Mouse (Mus musculus) stomach, embryonic 16.5 days (tissue): ENCODE data around the gene Cuedc1. TPM values are rescaled to one million over a fixed set of nuclear protein-coding genes. Genes with fewer than 3 reads are reported as not detected.
"Not testable (repeated sequence)": the region's sequence is repeated elsewhere in the genome, so short reads cannot be mapped to it uniquely, and the experiment has no call there.

Experiments used
- ATAC-seq: fragments of 200-750 bp; cut with Nextera tagmentation; 2 replicates; pipeline ENCODE4 v1.8.0; 2017; ENCODE audit warnings: moderate number of reproducible peaks, moderate TSS enrichment; ENCODE audit not compliant: insufficient read depth, low FRiP score
- H3K27ac ChIP-seq: fragments of 300-500 bp; sonication (generic); 2 replicates; pipeline ENCODE4 v1.5.1; 2014; ENCODE audit warnings: low read length
- H3K27me3 ChIP-seq: fragments of 300-500 bp; sonication (generic); 2 replicates; pipeline ENCODE4 v1.6.1; 2014; ENCODE audit warnings: low read length, control low read depth, mixed read lengths; ENCODE audit not compliant: control insufficient read depth, insufficient read depth
- H3K36me3 ChIP-seq: fragments of 300-500 bp; sonication (generic); 2 replicates; pipeline ENCODE4 v1.6.1; 2014; ENCODE audit warnings: low read length; ENCODE audit not compliant: control insufficient read depth, insufficient read depth
- H3K4me1 ChIP-seq: fragments of 300-500 bp; sonication (generic); 2 replicates; pipeline ENCODE4 v1.6.1; 2014; ENCODE audit warnings: low read length, control low read depth, mixed read lengths; ENCODE audit not compliant: control insufficient read depth, insufficient read depth
- H3K4me2 ChIP-seq: fragments of 300-500 bp; sonication (generic); 2 replicates; pipeline ENCODE4 v1.6.1; 2014; ENCODE audit warnings: low read depth, low read length, mixed read lengths
- H3K4me3 ChIP-seq: fragments of 300-500 bp; sonication (generic); replicated peaks from 2 replicates; pipeline ENCODE4 v1.5.1; 2014; ENCODE audit warnings: mild to moderate bottlenecking, low read length
- H3K9ac ChIP-seq: fragments of 300-500 bp; sonication (generic); 2 replicates; pipeline ENCODE4 v1.6.1; 2014; ENCODE audit warnings: low read length
- H3K9me3 ChIP-seq: fragments of 300-500 bp; sonication (generic); replicated peaks from 2 replicates; pipeline ENCODE4 v1.6.1; 2016; ENCODE audit warnings: low read length, control low read depth; ENCODE audit not compliant: control insufficient read depth
- WGBS: fragments of 180-500 bp; shearing (Covaris S2); extraction: QIAGEN DNeasy Blood & Tissue Kit; methylation state at CpG from one replicate; pipeline ENCODE4 v1.1.7; 2014; 5-methylcytosine and 5-hydroxymethylcytosine counted together
- polyA plus RNA-seq: library from polyadenylated mRNA; unstranded; fragments of >200 nt; fragmentation: Nextera tagmentation; extraction: Ambion mirVana; gene quantifications from 2 replicates; pipeline ENCODE4 v1.2.1, GENCODE M21; 2015

The Cuedc1 gene
- polyA plus RNA-seq, 1 experiment from 2014 or later, result 11.3 TPM

GRCm38 (mm10) chr11:88203712-88204532 is 106.1 kb downstream of the Cuedc1 start, which contains the start of gene Mrps23:
TSS of gene Mrps23 (plus strand) at chr11:88204388.
- H3K4me2 ChIP-seq, result peak within 1 kb of the TSS; percentile 84
- H3K4me3 ChIP-seq, result peak within 1 kb of the TSS; percentile 91
- ATAC-seq, result peak; percentile 96
- no peaks in the 10 kb centered on the region for H3K9me3 ChIP-seq
- H3K36me3 ChIP-seq, result no peaks in the 10 kb centered on the region; the same call in 1 of the 2 replicates
- peak within 1 kb of the TSS; percentile 89 for H3K27ac ChIP-seq
- peak within 1 kb of the TSS; percentile 92 for H3K9ac ChIP-seq
- H3K27me3 ChIP-seq, result no peaks in the 10 kb centered on the region
- H3K4me1 ChIP-seq, result peaks cover 11% of the 10 kb centered on the region; the same call in 1 of the 2 replicates
- under 1% methylated on average over 51 of the region's 51 CpGs for WGBS

- H3K36me3 ChIP-seq, result no peaks in the 10 kb centered on the region; the same call in 1 of the 2 replicates
- H3K9me3 ChIP-seq, result no peaks in the 10 kb centered on the region
- peak overlapping the region; percentile 92 for H3K9ac ChIP-seq
- no peaks in the 10 kb centered on the region for H3K27me3 ChIP-seq
- WGBS, result 31% methylated on average over 30 of the region's 30 CpGs
- H3K4me3 ChIP-seq, result peak overlapping the region; percentile 91
- H3K4me2 ChIP-seq, result peak overlapping the region; percentile 84
- H3K27ac ChIP-seq, result peak overlapping the region; percentile 89
- no peak for ATAC-seq
- H3K4me1 ChIP-seq, result peaks cover 11% of the 10 kb centered on the region; the same call in 1 of the 2 replicates
Observed at GRCm38 (mm10) chr11:88204593-88205368, 106.9 kb downstream of the Cuedc1 start.

GRCm38 (mm10) chr11:88206576-88206975 is 108.7 kb downstream of the Cuedc1 start:
- ATAC-seq, H3K9me3 ChIP-seq, H3K27ac ChIP-seq, H3K4me3 ChIP-seq, H3K9ac ChIP-seq, H3K27me3 ChIP-seq, H3K36me3 ChIP-seq, H3K4me2 ChIP-seq: not testable (repeated sequence)
- peaks cover 11% of the 10 kb centered on the region; the same call in 1 of the 2 replicates for H3K4me1 ChIP-seq
- 75% methylated on average over 8 of the region's 8 CpGs for WGBS

GRCm38 (mm10) chr11:88207697-88208096 is 109.8 kb downstream of the Cuedc1 start:
- WGBS, result 94% methylated on average over 2 of the region's 2 CpGs
- no peak overlapping the region for H3K4me2 ChIP-seq
- H3K4me3 ChIP-seq, result no peak overlapping the region
- H3K9me3 ChIP-seq, result no peaks in the 10 kb centered on the region
- no peaks in the 10 kb centered on the region; the same call in 1 of the 2 replicates for H3K36me3 ChIP-seq
- no peaks in the 10 kb centered on the region for H3K27me3 ChIP-seq
- ATAC-seq, result no peak
- H3K27ac ChIP-seq, result no peak overlapping the region
- H3K9ac ChIP-seq, result no peak overlapping the region
- H3K4me1 ChIP-seq, result peaks cover 11% of the 10 kb centered on the region; the same call in 1 of the 2 replicates

- Histone ChIP-seq H3K27me3 (no peaks in the 10 kb centered on the region), H3K4me1 (no peaks in the 10 kb centered on the region), H3K9me3 (no peaks in the 10 kb centered on the region), H3K4me2 (no peak overlapping the region), H3K27ac (no peak overlapping the region), H3K4me3 (no peak overlapping the region), H3K9ac (no peak overlapping the region), H3K36me3 (no peaks in the 10 kb centered on the region; the same call in 1 of the 2 replicates)
- WGBS, result 84% methylated on average over 5 of the region's 5 CpGs
- ATAC-seq, result no peak
Observed at GRCm38 (mm10) chr11:88211824-88212582, 114.1 kb downstream of the Cuedc1 start.

DNA sequence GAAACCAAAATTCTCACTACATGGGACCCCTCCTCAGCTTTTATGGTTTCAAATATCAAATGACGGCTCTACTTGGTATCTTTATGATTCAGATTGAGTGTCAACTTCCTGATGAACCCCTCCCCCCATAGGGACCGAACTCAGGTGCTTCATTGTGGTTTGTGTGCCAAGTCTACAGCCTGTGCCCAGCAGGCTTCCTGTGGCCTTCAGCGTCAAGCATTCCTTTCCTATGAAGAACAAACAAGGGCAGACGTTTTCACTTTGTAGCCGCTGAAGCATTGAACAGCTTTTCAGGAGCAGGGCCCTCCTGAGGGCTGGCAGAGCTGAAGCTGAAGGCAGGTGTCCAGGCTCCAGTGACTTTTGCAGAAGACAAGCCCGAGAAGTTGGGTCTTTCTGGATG is 115.9 kb downstream of the Cuedc1 start:
- WGBS, result 42% methylated on average over 6 of the region's 6 CpGs
- no peaks in the 10 kb centered on the region for H3K4me1 ChIP-seq
- H3K27ac ChIP-seq, result no peak overlapping the region
- no peaks in the 10 kb centered on the region for H3K9me3 ChIP-seq
- H3K4me2 ChIP-seq, result no peak overlapping the region
- H3K36me3 ChIP-seq, result no peaks in the 10 kb centered on the region; the same call in 1 of the 2 replicates
- no peaks in the 10 kb centered on the region for H3K27me3 ChIP-seq
- ATAC-seq, result no peak
- H3K4me3 ChIP-seq, result no peak overlapping the region
- no peak overlapping the region for H3K9ac ChIP-seq

DNA sequence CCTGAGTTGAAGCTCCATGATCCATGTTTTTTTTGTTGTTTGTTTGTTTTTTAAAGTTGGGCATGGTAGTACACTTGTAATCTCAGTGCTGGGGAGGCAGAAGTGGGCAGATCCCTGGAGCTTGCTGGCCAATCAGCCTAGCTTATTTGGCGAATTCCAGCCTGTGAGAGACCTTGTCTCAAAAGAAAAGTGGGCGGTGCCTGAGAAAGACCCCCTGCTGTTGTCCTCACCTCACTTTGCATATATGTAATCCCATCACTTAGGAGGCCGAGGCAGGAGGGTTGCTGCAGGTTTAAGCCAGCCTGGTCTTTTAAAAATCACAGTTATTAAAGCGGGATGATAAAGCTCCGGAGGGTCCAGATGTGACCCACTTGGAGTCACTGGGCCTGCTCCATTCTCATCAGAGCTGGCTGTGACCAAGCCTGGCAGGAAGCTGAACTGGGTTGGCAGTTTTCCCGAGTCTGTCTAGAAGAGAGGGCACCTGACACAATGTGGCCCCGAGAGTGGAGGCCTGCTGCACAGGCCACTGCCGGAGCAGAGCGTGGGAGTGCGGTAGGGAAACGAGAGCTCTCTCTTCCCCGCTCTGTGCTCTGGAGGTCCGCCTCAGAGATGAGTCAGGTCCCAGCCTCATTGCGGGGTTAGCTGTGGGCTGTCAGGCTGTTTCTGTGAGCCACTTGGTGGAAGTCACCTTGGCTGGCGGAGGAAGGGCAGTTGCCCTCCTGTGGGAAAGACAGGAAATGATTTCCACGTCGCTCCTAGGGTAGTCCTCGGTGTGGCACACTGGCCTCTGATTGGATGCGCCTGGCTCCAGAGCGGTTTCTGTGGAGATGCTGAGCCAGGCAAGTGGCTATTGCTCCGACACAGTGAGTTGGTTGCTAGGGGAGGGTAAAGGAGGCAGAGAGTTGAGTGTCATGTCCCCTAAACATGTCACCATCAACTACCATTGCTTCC is 117.3 kb downstream of the Cuedc1 start:
- no peak overlapping the region for H3K27ac ChIP-seq
- no peak for ATAC-seq
- 60% methylated on average over 21 of the region's 21 CpGs for WGBS
- H3K9me3 ChIP-seq, result no peaks in the 10 kb centered on the region
- H3K27me3 ChIP-seq, result no peaks in the 10 kb centered on the region
- H3K4me1 ChIP-seq, result no peaks in the 10 kb centered on the region
- H3K9ac ChIP-seq, result no peak overlapping the region
- no peak overlapping the region for H3K4me3 ChIP-seq
- no peak overlapping the region for H3K4me2 ChIP-seq
- H3K36me3 ChIP-seq, result no peaks in the 10 kb centered on the region; the same call in 1 of the 2 replicates

- no peak overlapping the region for H3K4me2 ChIP-seq
- H3K27me3 ChIP-seq, result no peaks in the 10 kb centered on the region
- H3K9ac ChIP-seq, result no peak overlapping the region
- 22% methylated on average over 10 of the region's 10 CpGs for WGBS
- no peak overlapping the region for H3K27ac ChIP-seq
- H3K4me1 ChIP-seq, result no peaks in the 10 kb centered on the region
- H3K9me3 ChIP-seq, result no peaks in the 10 kb centered on the region
- H3K36me3 ChIP-seq, result no peaks in the 10 kb centered on the region
- ATAC-seq, result no peak
- no peak overlapping the region for H3K4me3 ChIP-seq
Observed at GRCm38 (mm10) chr11:88216231-88216685, 118.4 kb downstream of the Cuedc1 start.
